Mouse (Mus musculus): ENCODE measurements around the gene Negr1.

GRCm38 (mm10) chr3:156886915-156887314 lies 325.3 kb downstream of the Negr1 start:
- no peak for TF ChIP-seq CTCF (conservative IDR thresholded peaks at IDR 0.05; ENCODE audit: low read length)
- no peak for TF ChIP-seq POU5F1 (IDR thresholded peaks at IDR 0.05; ENCODE audit: borderline replicate concordance, low read length)
